Mouse (Mus musculus) forebrain, embryonic 11.5 days (tissue): ENCODE data around the gene Mfsd12. TPM values are rescaled to one million over a fixed set of nuclear protein-coding genes. Genes with fewer than 3 reads are reported as not detected.

Experiments used
- ATAC-seq: fragments of 200-750 bp; cut with Nextera tagmentation; replicated peaks from 2 replicates; pipeline ENCODE4 v1.8.0; 2017; ENCODE audit warnings: moderate TSS enrichment; ENCODE audit not compliant: low FRiP score
- DNase-seq: peaks from one replicate; pipeline ENCODE4 v3.0.0-alpha.2; 2017; ENCODE audit warnings: low spot score
- H3K27ac ChIP-seq: fragments of 300-500 bp; sonication (generic); 2 replicates; pipeline ENCODE4 v1.5.1; 2014; ENCODE audit warnings: low read depth, low read length
- H3K27me3 ChIP-seq: fragments of 300-500 bp; sonication (generic); 2 replicates; pipeline ENCODE4 v1.6.1; 2014; ENCODE audit warnings: mild to moderate bottlenecking, low read length, mixed read lengths; ENCODE audit not compliant: control insufficient read depth, insufficient read depth
- H3K36me3 ChIP-seq: fragments of 300-500 bp; sonication (generic); 2 replicates; pipeline ENCODE4 v1.6.1; 2014; ENCODE audit warnings: mild to moderate bottlenecking, low read length, moderate library complexity, mixed read lengths; ENCODE audit not compliant: control insufficient read depth, insufficient read depth
- H3K4me1 ChIP-seq: fragments of 300-500 bp; sonication (generic); replicated peaks from 2 replicates; pipeline ENCODE4 v1.6.1; 2014; ENCODE audit warnings: low read length, mixed read lengths; ENCODE audit not compliant: control insufficient read depth, insufficient read depth
- H3K4me2 ChIP-seq: fragments of 300-500 bp; sonication (generic); 2 replicates; pipeline ENCODE4 v1.6.1; 2014; ENCODE audit warnings: low read depth, mild to moderate bottlenecking, low read length, moderate library complexity, mixed read lengths; ENCODE audit not compliant: severe bottlenecking
- H3K4me3 ChIP-seq: fragments of 300-500 bp; sonication (generic); 2 replicates; pipeline ENCODE4 v1.5.1; 2014; ENCODE audit warnings: low read depth, low read length
- H3K9ac ChIP-seq: fragments of 300-500 bp; sonication (generic); 2 replicates; pipeline ENCODE4 v1.6.1; 2014; ENCODE audit warnings: low read length
- H3K9me3 ChIP-seq: fragments of 300-500 bp; sonication (generic); 2 replicates; pipeline ENCODE4 v1.6.1; 2016; ENCODE audit warnings: low read length, mixed read lengths; ENCODE audit not compliant: control insufficient read depth
- WGBS: fragments of 180-500 bp; shearing (Covaris S2); extraction: QIAGEN DNeasy Blood & Tissue Kit; methylation state at CpG from one replicate; pipeline ENCODE4 v1.1.7; 2014; 5-methylcytosine and 5-hydroxymethylcytosine counted together
- polyA plus RNA-seq: library from polyadenylated mRNA; unstranded; fragments of >200 nt; fragmentation: Nextera tagmentation; extraction: Ambion mirVana; gene quantifications from 2 replicates; pipeline ENCODE4 v1.2.1, GENCODE M21; 2014

Mfsd12 gene
- polyA plus RNA-seq, 1 experiment from 2014 or later = 4.7 TPM

DNA sequence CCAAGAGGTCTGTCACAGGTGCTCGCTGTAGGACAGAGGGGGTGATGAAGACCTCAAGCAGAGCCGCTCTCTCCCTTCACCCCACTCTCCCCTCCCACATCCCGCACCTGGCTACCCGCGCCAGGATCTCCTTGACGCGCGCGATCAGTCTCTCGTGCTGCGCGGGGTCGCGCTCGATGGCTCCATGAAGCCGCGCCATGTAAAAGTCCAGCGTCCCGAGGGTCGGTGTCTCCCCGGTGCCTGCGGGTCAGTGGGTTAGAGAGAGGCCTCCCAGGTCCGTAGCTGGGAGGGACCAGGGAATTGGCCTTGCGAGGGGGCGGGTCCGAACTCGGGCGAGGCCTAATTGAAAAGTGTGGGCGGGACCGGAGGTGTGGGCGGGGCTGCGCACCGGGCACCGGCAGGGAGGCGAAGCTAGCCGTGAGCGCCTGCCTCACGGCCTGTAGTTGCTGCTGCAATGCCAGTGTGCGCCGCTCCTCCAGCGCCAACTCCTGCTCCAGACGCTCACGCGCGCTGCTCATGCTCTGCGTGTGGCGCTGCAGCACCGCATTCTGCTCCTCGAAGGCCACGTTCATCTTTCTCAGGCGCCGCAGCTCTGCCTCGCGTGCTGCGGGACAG, 10.7 kb upstream of the Mfsd12 start:
- Histone ChIP-seq H3K27ac (no peak overlapping the region), H3K4me2 (peak overlapping the region; percentile 42), H3K36me3 (no peaks in the 10 kb centered on the region; the same call in 1 of the 2 replicates), H3K27me3 (peaks cover 34% of the 10 kb centered on the region), H3K4me1 (peaks cover 23% of the 10 kb centered on the region), H3K9me3 (no peaks in the 10 kb centered on the region), H3K9ac (peak overlapping the region; percentile 27), H3K4me3 (peak overlapping the region; percentile 21)
- DNase-seq (peak; percentile 87), ATAC-seq (no peak)
- 4% methylated on average over 55 of the region's 55 CpGs for WGBS

- 1% methylated on average over 12 of the region's 12 CpGs for WGBS
Measured at GRCm38 (mm10) chr10:81349146-81349545, 8.1 kb upstream of the Mfsd12 start.

GRCm38 (mm10) chr10:81349961-81350350, 7.3 kb upstream of the Mfsd12 start:
- ATAC-seq = peak; percentile 29
- Histone ChIP-seq H3K36me3 (no peaks in the 10 kb centered on the region; the same call in 1 of the 2 replicates), H3K4me3 (peak overlapping the region; percentile 77), H3K27me3 (peaks cover 2% of the 10 kb centered on the region), H3K27ac (peak overlapping the region; percentile 21; the same call in 1 of the 2 replicates), H3K9me3 (no peaks in the 10 kb centered on the region), H3K4me2 (peak overlapping the region; percentile 88), H3K4me1 (peaks cover 23% of the 10 kb centered on the region), H3K9ac (peak overlapping the region; percentile 80)
- DNase-seq = no peak
- WGBS = under 1% methylated on average over 28 of the region's 29 CpGs

More at GRCm38 (mm10) chr10:81349146-81349545, 8.1 kb upstream of the Mfsd12 start:
- no peak for ATAC-seq
- peaks cover 23% of the 10 kb centered on the region for H3K4me1 ChIP-seq
- H3K4me3 ChIP-seq = peak overlapping the region; percentile 77
- no peaks in the 10 kb centered on the region; the same call in 1 of the 2 replicates for H3K36me3 ChIP-seq
- no peak for DNase-seq
- no peaks in the 10 kb centered on the region for H3K9me3 ChIP-seq
- peak overlapping the region; percentile 88 for H3K4me2 ChIP-seq
- peak overlapping the region; percentile 80 for H3K9ac ChIP-seq
- H3K27ac ChIP-seq = no peak overlapping the region
- peaks cover 10% of the 10 kb centered on the region for H3K27me3 ChIP-seq

DNA sequence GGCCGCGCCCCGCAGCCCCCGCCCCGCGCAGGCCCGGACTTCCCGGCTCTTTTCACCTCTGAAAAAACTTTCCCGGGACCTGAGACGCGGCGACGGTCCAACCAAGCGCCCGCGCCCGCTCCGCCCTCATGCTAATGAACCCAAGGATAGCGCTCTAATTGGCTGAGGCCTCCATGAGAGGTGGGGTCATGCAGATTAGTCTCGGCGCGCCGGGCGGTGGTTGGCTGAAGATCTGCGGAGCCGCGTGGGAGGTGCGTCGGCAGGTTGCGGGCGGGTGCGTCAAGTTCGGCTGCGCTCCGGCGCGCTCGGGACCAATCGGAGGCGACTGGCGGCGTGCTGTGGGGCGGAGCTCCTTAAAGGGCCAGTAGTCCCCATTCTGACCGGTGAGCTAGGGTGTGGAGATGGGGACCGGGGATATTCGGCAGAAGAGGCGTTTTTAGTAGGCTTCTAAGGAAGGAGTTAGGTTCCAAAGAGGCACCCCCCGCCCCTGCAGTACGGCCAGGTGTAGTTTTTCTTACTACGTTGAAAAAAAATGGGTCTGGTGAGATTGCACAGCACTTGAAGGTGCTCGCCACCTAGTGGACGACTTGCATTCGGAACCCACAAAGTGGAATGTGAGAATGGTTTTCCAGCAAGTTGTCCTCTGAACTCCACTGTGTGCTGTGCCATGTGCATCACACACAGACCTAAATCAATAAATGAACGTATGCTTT, 6.8 kb upstream of the Mfsd12 start, which contains the start of gene Hmg20b:
Gene Hmg20b, minus strand, starts transcription at position 130 of the 713 bp plus-strand sequence.
- H3K4me2 ChIP-seq = peak within 1 kb of the TSS; percentile 88
- no peaks in the 10 kb centered on the region for H3K36me3 ChIP-seq
- peak; percentile 95 for ATAC-seq
- H3K9me3 ChIP-seq = no peaks in the 10 kb centered on the region
- 0 out of 2 replicates have a peak, but pooled peaks cover 2% of the 10 kb centered on the region for H3K27me3 ChIP-seq
- peak within 1 kb of the TSS; percentile 77 for H3K4me3 ChIP-seq
- under 1% methylated on average over 52 of the region's 54 CpGs for WGBS
- H3K4me1 ChIP-seq = peaks cover 23% of the 10 kb centered on the region
- peak within 1 kb of the TSS; percentile 21; the same call in 1 of the 2 replicates for H3K27ac ChIP-seq
- peak within 1 kb of the TSS; percentile 80 for H3K9ac ChIP-seq
- DNase-seq = peak; percentile 100

GRCm38 (mm10) chr10:81351678-81352291, 5.5 kb upstream of the Mfsd12 start:
- Histone ChIP-seq H3K4me2 (no peak overlapping the region), H3K27ac (no peak overlapping the region), H3K4me1 (peaks cover 16% of the 10 kb centered on the region), H3K36me3 (no peaks in the 10 kb centered on the region), H3K27me3 (peaks cover 6% of the 10 kb centered on the region; the same call in 1 of the 2 replicates), H3K9me3 (no peaks in the 10 kb centered on the region), H3K4me3 (no peak overlapping the region), H3K9ac (no peak overlapping the region)
- ATAC-seq (no peak), DNase-seq (no peak)
- 21% methylated on average over 9 of the region's 9 CpGs for WGBS

- no peak for DNase-seq
- ATAC-seq = no peak
- Histone ChIP-seq H3K4me3 (no peak overlapping the region), H3K36me3 (no peaks in the 10 kb centered on the region), H3K4me1 (peaks cover 7% of the 10 kb centered on the region; the same call in 1 of the 2 replicates), H3K27me3 (peaks cover 5% of the 10 kb centered on the region; the same call in 1 of the 2 replicates), H3K4me2 (no peak overlapping the region), H3K9ac (no peak overlapping the region), H3K9me3 (no peaks in the 10 kb centered on the region), H3K27ac (no peak overlapping the region)
- 68% methylated on average over 9 of the region's 9 CpGs for WGBS
Measured at GRCm38 (mm10) chr10:81354738-81355477, 2.4 kb upstream of the Mfsd12 start.

DNA sequence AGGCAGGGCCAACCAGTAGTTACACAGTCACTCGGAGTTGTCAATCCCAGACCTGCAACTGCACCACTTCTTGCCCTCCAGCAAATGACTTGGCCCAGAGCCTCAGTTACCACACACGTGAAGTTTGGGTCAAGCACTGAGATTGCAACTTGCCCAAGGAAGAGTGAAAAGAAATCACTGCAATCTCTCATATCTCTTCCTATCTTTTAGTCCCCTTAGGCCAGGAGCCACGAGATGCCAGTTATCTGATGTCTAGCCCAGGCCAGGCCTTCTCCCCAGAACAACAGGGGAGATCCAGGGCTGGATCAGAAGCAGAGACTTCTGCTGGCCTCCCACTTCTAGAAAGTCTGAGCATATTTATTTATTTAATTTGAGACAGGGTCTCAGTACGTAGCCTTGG, 1.8 kb upstream of the Mfsd12 start:
- no peak overlapping the region for H3K4me3 ChIP-seq
- peaks cover 5% of the 10 kb centered on the region; the same call in 1 of the 2 replicates for H3K27me3 ChIP-seq
- no peak overlapping the region for H3K27ac ChIP-seq
- 80% methylated on average over 4 of the region's 4 CpGs for WGBS
- DNase-seq (no peak), ATAC-seq (no peak)
- H3K4me2 ChIP-seq = no peak overlapping the region
- H3K9ac ChIP-seq = no peak overlapping the region
- H3K36me3 ChIP-seq = no peaks in the 10 kb centered on the region
- peaks cover 7% of the 10 kb centered on the region; the same call in 1 of the 2 replicates for H3K4me1 ChIP-seq
- H3K9me3 ChIP-seq = no peaks in the 10 kb centered on the region
